Mouse (Mus musculus) cerebellum, postnatal 36 days (tissue): ENCODE data around the gene Nadsyn1.

Experiments
- DNase-seq, 2 experiments: peaks; one replicate each; pipeline ENCODE4 v3.0.0; 2021 to 2022; ENCODE audit warnings: mixed read lengths in 2 of 2

Nadsyn1 gene

DNA sequence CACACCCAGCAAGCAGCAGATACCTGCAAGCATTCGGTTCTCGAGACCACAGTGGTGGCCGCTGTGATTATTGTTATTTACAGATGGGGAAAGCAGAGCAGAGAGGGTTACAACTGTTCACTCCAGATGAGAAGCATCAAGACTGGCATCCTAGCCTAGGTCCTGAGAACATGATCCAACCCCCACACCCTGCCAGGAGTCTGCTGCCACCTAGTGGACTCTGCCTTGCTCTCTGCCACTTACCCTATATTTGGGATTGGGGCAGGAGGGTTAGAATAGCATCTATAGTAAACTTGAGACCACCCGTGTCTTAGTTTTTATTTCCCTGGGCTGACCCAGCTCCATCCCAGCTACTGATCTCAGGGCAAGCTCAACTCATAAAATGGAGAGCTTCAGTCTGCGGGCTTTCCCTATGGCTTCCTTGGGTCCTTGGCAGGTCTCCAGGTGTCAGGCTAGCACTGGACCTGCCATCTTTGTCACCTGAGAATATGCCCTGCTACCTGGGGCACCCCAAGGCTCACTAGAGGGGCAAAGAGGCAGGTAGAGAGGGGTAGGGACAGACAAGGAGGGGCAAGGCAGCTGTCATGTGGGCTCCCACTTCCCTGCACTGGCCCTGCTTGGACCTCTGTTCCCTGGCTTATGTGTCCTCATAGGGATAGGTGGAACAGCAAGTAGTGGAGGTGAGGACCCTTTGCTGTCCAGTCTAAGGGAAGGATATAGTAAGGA, 68.5 kb downstream of the Nadsyn1 start:
- DNase-seq, result peak; percentile 53 to 56

- DNase-seq, result peak; percentile 24 to 28
Observed at GRCm38 (mm10) chr7:143752606-143753005, 70.0 kb downstream of the Nadsyn1 start.

GRCm38 (mm10) chr7:143752056-143752455, 70.6 kb downstream of the Nadsyn1 start:
- DNase-seq, result no peak

DNA sequence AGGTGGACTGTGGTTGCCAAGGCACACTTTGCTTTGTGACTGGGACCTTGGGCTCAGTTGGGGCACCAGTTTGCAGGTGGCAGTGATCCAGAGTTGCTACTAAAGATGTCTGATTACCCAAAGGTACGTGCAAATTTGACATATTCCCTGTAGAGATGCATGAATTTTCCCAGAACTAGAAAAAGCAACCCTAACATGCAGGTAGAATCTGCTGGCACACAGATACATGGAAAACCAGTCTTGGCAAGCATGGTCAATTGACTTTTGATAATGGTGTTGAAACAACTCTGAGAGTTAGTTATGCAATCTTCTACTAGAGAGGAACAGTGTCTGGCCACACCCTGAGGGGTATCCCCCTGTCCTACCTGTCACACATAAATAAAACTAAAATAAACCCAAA, 71.3 kb downstream of the Nadsyn1 start:
- DNase-seq, result no peak

- no peak for DNase-seq
Observed at GRCm38 (mm10) chr7:143749045-143749444, 73.6 kb downstream of the Nadsyn1 start.

DNA sequence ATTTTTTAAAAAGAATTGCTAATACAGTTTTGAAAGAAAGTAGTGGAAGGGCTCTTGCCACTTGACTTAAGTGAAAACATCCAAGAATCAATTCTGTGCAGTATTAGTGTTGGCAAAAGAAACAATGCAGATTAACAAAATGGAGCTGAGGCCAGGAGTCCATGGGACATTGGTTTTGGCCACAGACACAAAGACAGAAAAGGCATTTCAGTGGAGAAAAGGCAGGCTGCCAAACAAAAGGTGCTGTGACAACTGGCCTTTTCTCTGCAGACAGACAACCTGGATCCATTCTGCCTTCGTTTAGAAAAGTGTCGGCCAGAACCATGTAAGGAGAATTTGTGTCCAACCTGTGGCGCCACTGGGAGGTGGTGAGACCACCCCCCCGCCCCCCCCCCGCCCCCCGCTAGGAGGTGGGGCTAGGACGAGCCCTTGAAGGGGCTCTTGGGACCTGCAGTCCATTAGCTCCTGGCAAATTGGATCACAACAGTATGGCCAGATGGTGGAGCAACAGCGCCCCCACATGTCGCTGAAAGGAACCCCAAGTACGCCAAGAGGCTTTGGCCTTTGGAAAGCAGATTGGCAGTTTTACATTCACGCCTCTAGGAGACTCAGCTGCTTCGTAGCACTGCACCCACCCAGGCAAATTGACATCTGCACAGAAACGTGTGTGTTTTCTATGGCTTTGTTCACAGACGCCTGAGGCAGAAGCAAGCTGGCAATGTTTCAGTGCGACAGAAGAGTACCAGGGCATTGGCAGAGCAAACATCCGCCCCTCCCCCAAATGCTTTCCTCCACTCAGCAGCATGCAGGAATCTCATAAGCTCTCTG, 74.4 kb downstream of the Nadsyn1 start:
- peak; percentile 85 to 86 for DNase-seq
